Mouse (Mus musculus) frontal cortex, adult 2 months (tissue): ENCODE data around the gene Zfp341. TPM values are rescaled to one million over a fixed set of nuclear protein-coding genes. Genes with fewer than 3 reads are reported as not detected.

Source experiments
- polyA plus RNA-seq: library from polyadenylated mRNA; depleted of rRNA; stranded (reverse); fragments of >200 nt; gene quantifications from 2 replicates; pipeline ENCODE4 v1.2.3, GENCODE M21; 2012; rRNA removed

Zfp341 gene
- polyA plus RNA-seq, 1 experiment = 10.5 TPM

Other genes starting within 250 kb of the Zfp341 start
- 13.6 and 19.0 TPM in 2 replicates for gene Cdk5rap1, start 240.3 kb upstream of the Zfp341 start, polyA plus RNA-seq
- gene Snta1, start 205.2 kb upstream of the Zfp341 start, polyA plus RNA-seq = 37.3 and 37.8 TPM in 2 replicates
- 26.5 and 31.7 TPM in 2 replicates for gene Cbfa2t2, start 176.8 kb upstream of the Zfp341 start, polyA plus RNA-seq
- gene 1700003F12Rik, start 66.2 kb upstream of the Zfp341 start, polyA plus RNA-seq = 0.76 and 0.84 TPM in 2 replicates
- 0.08 TPM in 1 of 2 replicates, not detected in the other for gene Actl10, start 61.5 kb upstream of the Zfp341 start, polyA plus RNA-seq
- gene Necab3, start 54.4 kb upstream of the Zfp341 start, polyA plus RNA-seq = 122 and 145 TPM in 2 replicates
- 10.9 and 11.7 TPM in 2 replicates for gene E2f1, start 43.4 kb upstream of the Zfp341 start, polyA plus RNA-seq
- 18.6 and 20.7 TPM in 2 replicates for gene Pxmp4, start 9.6 kb upstream of the Zfp341 start, polyA plus RNA-seq
- 0.48 TPM in 1 of 2 replicates, not detected in the other for gene 4930519P11Rik, start 140 bp downstream of the Zfp341 start, polyA plus RNA-seq
- 277 and 314 TPM in 2 replicates for gene Chmp4b, start 38.4 kb downstream of the Zfp341 start, polyA plus RNA-seq
- not detected in 2 replicates for gene Gm14214, start 156.7 kb downstream of the Zfp341 start, polyA plus RNA-seq
- 115 and 116 TPM in 2 replicates for gene Raly, start 177.8 kb downstream of the Zfp341 start, polyA plus RNA-seq
- 0.74 and 1.0 TPM in 2 replicates for gene a, start 178.1 kb downstream of the Zfp341 start, polyA plus RNA-seq